Mouse (Mus musculus): ENCODE measurements around the gene Tpst1.

Tpst1 gene

DNA sequence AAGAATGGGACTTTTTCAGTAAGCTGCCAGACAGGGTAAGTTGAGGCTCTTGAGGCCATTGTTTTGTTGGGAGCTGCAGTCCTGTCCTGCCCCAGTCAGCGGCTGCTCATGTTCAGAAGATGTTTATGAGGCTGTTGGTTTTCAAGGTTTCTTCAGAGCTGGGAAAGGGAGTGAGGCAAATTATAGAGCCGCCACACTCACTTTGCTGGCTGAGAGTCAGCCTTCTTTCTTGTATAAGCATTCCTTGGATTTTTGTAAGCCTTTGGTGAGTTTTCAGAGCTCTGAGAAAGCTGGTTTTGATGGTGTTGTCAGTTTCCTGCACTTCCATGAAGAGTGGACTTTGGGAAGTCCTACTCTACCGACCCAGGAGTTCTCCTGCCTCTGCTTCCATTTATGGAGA lies 11.1 kb downstream of the Tpst1 start:
- in situ Hi-C loops (cut with MboI; ENCODE audit: unreplicated experiment in 2 of 2): no loop called here

DNA sequence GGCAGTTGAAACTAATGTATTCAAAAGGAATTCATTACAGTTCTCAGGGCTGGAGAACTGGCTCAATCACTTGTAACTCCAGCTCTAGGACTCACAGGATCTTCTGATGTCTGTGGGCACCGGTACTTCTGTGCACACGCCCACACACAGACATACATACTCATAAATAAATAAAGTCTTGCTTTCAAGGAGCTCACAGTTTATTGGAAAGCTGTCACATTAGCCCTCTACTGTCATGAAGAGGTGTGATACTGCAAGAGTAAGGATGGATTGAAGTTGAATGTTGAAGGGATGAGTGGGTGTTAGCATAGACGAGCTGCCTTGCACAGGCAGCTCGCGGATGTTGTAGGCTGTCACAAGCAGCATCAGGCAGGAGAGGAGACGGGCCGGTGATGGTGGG lies 14.9 kb downstream of the Tpst1 start:
- in situ Hi-C loops (cut with MboI; ENCODE audit: unreplicated experiment in 2 of 2): no loop called here

DNA sequence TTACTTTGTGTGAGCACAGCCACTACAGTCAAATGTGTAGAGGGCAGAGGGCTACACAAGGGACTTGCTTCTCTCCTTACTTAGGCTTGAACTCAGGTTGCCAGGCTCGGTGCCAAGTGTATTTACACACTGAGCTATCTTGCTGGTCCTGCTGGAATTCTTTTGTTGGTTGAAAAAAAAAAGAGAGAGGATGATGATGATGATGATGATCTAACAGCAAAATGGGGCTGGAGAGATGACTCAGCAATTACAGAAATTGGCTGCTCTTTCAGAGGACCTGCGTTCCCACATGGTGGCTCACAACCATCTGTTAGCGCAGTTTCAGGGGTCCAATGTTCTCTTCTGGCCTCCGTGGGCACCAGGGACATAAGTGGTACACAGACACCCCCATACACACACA lies 15.5 kb downstream of the Tpst1 start:
- in situ Hi-C loops (cut with MboI; ENCODE audit: unreplicated experiment in 2 of 2): no loop called here

DNA sequence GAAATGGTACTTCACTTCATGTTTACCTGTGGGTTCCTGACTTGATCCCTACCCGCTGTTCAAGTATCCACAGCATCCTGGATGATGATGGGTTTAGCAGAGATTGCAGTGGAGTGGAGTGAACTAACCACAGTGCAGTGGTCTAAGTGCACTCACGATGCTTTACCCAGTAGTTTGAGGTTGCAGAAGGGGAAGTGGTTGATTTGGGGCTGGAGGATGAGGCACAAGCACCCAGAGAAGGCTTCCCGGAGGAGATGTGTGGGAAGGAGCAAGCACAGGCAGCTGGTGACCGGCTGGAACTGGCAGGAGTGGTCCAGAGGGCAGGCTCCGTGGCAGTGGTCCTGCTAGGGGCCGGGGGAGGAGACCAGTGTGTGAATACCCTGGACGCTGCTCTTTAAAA lies 16.1 kb downstream of the Tpst1 start:
- in situ Hi-C loops (cut with MboI; ENCODE audit: unreplicated experiment in 2 of 2): no loop called here

DNA sequence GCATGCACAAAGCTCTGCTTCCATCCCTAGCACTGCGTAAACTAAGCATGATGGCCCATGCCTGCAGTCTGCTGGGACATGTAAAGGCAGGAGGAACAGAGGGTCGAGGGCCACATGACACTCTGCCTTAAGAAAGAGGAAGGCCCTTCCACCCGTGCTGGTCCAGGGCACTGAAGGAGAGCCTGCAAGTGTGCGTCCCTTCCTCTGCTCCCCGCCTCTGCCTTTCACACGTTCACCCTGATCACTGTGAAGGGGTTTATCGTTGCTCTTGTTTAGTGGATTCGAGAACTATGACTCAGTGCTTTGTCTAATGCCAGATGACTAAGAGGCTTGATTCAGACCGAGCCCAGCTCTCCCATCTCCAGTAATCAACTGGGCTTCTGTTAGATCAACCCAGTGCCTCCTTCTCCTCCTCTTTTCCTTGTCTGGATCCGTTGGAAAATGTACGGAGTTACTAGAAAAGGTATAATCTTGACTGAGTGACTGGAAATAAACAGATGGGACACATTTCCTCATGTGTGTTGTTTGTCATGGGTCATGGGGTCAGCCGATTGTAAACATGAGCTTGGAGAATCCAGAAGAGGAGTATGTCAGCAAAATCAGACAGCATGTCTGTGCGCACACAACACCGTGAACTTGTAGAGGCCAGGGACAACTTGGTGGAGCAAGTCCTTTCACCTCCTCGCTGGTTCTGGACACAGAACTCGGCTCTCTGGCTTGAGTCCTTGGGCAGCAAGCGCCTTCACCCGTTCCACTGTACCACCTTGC lies 16.7 kb downstream of the Tpst1 start:
- in situ Hi-C loops (cut with MboI; ENCODE audit: unreplicated experiment in 2 of 2): no loop called here

DNA sequence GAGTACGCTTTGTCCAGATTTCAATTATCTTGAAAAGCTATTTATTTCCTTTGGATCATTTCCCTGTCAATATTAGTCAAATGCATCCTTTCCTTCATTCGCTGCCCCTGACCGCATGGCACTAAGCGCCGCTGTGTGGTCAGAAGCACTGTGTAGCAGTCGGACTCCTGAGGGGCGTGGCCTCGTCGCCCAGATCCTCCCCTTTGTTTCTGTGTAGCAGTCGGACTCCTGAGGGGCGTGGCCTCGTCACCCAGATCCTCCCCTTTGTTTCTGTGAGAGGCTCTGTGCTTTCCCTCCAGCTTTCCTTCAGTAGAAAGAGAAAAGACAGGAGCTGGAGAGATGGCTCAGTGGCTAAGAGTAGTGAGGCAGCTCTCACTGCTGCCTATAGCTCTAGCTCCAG lies 23.6 kb downstream of the Tpst1 start:
- in situ Hi-C loops (cut with MboI; ENCODE audit: unreplicated experiment in 2 of 2): no loop called here

DNA sequence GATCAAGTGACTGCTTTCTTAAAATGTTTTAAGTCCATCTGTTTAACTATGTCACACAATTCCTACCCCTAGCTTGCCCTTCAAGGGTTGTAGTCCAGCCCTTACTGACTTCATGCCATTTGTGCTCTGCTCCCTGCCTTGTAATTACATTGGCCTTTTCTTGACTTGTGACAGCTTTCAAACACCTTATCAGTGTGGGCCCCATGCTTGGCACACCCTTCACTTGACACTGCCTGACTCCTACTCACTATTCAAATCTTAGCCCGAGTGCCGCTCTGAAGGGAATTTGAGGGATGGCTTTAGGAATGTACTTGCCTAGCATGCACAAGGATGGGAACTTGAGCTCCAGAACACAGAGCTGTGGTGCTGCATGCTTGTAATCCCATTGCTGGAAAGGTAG lies 24.7 kb downstream of the Tpst1 start:
- in situ Hi-C loops (cut with MboI; ENCODE audit: unreplicated experiment in 2 of 2): no loop called here

DNA sequence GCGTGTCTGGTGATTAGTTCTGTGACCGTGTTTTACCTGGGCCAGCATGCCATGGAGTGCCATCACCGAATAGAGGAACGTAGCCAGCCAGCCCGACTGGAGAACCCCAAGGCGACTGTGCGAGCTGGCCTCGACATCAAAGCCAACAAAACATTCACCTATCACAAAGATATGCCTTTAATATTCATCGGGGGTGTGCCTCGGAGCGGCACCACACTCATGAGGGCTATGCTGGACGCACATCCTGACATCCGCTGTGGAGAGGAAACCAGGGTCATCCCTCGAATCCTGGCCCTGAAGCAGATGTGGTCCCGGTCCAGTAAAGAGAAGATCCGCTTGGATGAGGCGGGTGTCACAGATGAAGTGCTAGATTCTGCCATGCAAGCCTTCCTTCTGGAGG lies 28.6 kb downstream of the Tpst1 start:
- in situ Hi-C loops (cut with MboI; ENCODE audit: unreplicated experiment in 2 of 2): no loop called here

DNA sequence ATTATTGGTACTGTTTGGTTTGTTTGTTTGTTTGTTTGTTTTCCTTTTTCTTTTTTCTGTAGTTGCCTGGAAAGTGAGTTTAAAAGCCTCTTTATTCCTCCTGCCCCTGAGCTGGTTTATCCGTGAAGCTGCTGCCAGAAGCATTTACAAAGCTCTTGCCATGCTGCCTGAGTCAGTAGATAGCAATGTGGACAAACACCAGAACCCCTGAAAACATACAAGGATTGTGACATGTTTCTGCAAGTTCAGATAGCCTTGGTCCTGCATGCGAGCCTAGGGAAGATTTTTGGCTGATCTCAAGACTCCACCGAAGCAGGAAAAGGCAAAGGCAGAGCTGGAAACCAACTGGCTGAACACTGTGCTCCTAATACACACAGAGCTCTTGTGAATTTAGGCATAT lies 36.2 kb downstream of the Tpst1 start:
- in situ Hi-C loops (cut with MboI; ENCODE audit: unreplicated experiment in 2 of 2): no loop called here

DNA sequence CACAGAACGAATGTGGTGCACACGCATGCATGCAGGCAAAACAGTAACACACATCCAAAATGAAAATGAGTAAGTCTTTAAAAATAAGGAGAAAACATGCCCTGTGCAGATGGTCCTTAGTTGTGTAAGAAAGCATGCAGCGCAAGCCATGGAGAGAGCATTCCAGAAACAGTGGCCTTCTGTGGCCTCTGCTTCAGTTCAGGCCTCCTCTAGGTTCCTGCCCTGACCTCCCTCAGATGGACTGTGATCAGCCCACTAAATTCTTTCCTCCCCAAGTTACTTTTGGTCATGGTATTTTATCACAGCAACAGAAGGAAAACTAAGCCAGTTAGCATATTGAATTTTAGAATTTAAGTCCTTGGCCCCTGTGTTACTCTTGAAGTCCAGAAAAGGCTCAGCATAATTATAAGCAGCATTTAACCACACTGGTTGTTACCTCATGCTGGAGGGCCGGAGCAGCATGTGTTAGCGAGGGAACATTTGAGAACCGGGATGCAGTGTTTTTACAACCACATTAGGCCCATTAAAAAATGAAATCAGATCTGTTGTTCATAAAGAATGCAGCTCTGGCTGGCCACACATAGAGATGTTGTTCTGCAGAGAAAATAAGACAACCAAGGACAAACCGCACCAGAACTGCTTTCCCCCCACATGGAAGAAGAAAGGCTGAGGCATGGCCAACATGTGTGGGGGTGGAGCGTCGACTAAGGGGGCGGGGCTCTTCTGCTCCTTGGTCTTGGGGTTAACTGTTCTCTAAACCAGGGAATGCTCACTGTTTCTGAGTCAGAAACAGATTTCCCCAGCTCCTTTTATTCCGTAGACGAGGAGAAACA lies 37.7 kb downstream of the Tpst1 start:
- in situ Hi-C loops (cut with MboI; ENCODE audit: unreplicated experiment in 2 of 2): no loop called here

DNA sequence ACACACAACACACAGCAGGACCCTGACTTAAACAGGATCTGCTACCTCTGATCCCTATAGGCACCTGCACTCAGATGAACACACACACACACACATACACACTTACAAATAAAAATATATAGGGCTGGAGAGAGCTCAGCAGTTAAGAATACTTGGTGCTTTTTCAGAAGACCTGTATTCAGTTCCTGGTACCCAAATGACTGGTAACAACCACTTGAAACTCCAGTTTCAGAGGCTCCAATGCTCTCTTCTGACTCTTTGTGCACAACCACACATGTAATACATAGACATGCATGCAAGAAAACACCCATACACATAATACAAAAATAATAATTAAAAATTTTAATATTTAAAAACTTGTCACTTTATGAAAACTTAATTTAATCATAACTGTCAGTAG lies 39.5 kb downstream of the Tpst1 start:
- in situ Hi-C loops (cut with MboI; ENCODE audit: unreplicated experiment in 2 of 2): no loop called here

DNA sequence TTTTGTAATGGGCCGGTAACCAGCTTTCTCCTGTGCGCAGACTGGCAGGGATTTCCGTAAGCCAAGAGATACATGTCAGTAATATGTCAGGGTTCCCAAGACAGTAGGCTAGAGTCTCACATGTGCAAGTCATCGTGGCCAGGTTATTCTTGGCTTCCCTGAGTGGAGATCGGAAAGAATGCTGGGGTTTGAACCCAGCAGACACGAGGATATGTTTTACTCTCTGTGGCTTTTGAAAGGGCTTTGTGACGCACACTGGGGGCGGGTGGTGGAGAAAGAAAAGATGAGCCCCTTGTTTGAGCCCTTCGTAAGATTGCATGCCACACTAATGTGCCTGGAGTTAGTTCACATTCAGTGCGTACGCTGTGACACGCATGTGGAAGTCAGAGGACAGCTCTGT lies 43.0 kb downstream of the Tpst1 start:
- in situ Hi-C loops (cut with MboI; ENCODE audit: unreplicated experiment in 2 of 2): no loop called here

DNA sequence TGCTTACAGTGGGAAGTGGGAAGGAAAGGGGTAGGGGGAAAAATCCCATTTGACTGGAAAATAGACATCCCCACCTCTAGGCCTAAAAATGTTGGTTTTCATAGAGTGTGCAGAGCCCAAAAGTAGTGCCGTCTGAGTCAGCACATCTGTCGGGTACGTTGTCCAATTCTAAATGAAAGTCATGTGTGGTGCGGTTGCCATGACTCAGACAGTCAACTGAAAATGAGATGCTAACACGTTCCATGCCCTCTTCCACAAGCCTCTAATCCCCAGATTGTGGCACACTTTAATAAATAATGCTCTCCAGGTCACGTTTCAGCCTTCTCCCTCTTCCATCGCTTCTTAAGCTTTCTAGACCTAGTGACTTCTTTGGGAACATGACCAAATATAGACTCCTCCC lies 43.7 kb downstream of the Tpst1 start:
- in situ Hi-C loops (cut with MboI; ENCODE audit: unreplicated experiment in 2 of 2): no loop called here

DNA sequence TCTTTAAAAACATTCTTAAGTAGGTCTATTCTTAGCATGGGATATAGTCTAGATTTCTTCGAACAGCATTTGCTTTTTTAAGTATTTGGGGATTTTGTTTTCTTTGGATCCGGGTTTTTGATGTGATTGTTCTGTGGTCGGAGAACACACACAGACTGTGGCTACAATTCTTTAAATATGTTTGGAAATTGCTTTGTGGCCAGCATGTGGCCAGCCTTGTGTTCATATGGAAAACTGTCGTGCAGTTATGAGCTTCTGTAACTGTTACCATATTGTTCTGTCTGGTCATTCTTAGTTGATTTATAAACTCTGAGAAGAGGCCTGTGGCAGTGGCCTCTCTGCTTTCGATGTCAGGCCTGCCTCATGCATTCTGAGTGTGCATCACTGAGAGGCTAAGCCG lies 44.8 kb downstream of the Tpst1 start:
- in situ Hi-C loops (cut with MboI; ENCODE audit: unreplicated experiment in 2 of 2): no loop called here

DNA sequence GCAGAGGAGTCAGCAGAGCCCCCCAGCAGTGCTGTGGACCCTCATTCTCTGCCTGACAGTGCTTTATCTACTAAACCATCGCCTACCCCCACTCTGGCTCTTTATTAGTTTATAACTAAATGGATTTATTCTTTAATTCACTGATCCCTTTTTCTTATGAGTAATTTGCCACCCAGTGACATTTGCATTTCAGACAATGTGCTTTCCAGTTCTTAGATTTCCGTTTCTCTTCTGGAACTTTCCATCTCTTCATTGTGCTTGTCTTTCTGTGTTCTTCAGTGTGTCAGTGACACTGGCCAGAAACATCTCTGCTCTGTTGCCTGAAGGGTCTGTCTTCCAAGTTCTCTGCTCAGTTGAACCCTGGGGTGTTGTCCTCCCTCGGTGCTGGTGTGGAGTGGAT lies 46.1 kb downstream of the Tpst1 start:
- in situ Hi-C loops (cut with MboI; ENCODE audit: unreplicated experiment in 2 of 2): no loop called here

DNA sequence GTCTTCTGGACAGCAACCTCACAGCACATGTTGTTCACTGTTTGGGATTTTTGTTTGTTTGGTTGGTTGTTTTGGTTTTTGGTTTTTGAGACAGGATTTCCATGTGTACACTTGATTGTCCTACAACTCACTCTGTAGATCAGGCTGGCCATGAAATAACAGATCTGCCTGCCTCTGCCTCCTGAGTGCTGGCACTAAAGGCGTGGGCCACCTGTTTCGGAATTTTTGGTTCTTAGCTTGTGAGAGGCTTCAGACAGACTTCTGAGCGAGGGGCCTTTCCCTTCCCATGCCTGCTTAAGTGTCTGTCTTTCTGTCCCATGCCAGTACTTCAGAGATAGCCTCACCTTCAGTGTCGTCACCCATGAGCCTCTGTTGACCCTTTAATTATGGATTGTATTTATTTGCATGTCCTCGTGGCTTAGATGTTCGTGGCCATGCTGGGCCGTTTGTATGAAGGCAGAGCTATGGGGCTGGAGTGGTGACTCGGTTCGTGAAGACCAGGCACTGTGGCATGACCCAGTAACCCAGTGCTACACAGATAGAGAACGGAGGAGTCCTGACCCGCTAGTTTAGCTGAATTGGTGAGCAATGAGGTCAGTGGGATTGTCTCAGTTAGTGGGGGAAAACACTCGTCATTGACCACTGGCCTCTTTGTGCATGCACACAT lies 47.1 kb downstream of the Tpst1 start:
- in situ Hi-C loops (cut with MboI; ENCODE audit: unreplicated experiment in 2 of 2): no loop called here

DNA sequence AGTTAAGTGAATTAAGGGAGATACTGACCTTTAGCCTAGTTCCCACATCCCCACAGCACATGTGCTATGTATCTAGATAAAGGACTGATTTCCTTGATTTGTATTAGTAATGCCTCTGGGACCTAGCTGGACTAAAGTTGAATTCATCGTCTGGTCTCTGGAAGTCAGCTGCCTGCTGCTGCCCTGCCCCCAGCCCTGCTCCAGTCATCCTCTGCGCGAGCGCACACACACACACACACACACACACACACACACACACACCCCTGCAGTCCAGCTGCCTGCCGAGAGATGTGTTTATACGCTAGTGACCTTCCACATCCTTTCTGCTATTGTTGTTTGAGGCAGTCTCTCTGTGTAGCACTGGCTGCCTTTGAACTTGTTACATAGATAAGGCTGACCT lies 47.8 kb downstream of the Tpst1 start:
- in situ Hi-C loops (cut with MboI; ENCODE audit: unreplicated experiment in 2 of 2): no loop called here

DNA sequence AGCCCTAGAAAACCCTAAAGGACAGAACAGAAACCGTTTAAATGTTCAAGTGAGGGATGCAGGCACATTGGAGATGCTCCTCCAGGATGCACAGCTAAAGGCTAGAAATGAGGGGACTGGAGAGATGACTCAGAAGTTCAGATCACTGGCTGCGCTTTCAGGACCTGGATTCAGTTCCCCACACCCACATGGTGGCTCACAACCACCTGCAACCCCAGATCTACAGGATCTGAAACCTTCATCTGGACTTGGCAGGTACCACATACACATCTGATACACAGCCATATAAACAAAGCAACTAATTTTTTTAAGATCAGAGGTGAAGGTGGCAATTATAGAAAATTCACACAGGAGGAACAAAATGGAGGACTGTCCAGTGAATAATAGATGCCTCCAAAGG lies 49.2 kb downstream of the Tpst1 start:
- in situ Hi-C loops (cut with MboI; ENCODE audit: unreplicated experiment in 2 of 2): no loop called here

DNA sequence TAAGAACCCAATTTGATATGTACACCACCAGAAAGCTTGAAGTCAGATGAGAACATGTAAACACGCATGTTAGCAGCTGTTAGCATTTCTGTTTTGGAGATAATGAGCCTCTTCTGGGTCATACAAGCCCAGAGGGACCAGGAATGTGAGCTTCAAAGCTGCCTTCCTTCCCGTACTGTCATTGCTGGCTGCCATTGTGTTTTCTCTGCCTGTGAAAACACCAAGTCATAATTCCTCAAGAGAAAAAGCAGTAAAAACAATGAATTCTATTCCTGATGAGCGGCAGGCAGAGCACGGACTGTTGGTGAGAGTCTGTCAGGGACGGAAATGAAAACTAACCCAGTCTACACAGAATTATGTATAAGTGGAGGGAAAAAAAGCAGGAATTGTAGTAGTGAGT lies 51.1 kb downstream of the Tpst1 start:
- in situ Hi-C loops (cut with MboI; ENCODE audit: unreplicated experiment in 2 of 2): no loop called here

DNA sequence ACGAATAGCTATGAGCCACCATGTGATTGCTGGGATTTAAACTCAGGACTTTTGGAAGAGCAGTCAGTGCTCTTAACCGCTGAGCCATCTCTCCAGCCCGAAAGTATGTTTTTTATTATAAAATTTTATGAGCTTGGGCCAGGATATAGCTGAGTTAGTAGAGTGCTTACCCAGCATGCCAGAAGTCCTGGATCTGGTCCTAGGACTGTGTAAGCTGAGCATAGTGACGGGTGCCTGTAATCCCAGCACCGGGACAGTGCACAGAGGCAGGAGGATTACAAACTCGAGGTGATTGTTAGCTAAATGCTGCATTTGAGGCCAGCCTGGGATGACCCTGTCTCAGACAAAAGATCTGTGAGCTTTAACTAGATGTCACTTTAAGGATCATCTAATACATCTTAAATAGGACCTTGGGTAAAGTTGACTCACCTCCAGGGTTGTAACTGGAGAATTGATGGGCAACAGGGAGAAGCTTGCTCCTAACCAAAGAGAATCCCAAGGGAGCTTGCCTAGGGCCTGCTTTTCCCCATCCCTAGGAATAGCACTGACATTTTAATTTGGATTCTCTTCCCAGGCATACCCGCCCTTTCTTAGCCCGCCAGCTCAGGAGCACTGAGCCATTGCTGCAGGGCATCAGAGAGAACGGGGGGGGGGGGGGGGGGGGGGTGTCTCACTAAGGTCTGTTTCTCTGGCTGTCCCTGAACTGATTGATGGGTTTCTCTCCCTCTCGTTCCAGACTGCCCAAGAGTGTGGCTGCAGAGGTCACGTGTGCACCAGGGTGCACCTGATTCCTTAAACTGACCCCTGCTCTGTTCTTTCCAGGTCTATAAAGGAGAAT lies 55.8 kb downstream of the Tpst1 start:
- in situ Hi-C loops (cut with MboI; ENCODE audit: unreplicated experiment in 2 of 2): no loop called here

DNA sequence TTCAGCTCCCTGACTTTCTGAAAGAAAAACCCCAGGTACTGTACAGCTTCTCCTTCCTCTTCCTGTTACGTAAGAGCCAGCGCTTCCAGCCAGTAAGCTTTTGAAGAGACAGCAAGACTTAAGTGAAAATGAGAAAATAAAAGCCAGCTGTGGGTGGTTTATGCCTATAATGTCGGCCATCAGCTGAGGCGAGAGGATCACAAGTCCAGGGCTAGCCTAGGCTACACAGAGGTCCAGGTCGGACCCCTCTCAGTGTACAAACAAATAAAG lies 56.3 kb downstream of the Tpst1 start:
- in situ Hi-C loops (cut with MboI; ENCODE audit: unreplicated experiment in 2 of 2): no loop called here

Data from v-Abl transformed pro-B cells (cell line).